Mouse (Mus musculus) neural tube, embryonic 15.5 days (tissue): Measurements from ENCODE around the gene Tpsb2. TPM values are rescaled to one million over a fixed set of nuclear protein-coding genes. Genes with fewer than 3 reads are reported as not detected.

ENCODE experiments used
- ATAC-seq: fragments of 200-750 bp; cut with Nextera tagmentation; 2 replicates; pipeline ENCODE4 v1.8.0; 2017; ENCODE audit warnings: mild to moderate bottlenecking, moderate TSS enrichment, moderate library complexity; ENCODE audit not compliant: low FRiP score
- H3K27ac ChIP-seq: fragments of 300-500 bp; sonication (generic); replicated peaks from 2 replicates; pipeline ENCODE4 v1.5.1; 2015; ENCODE audit warnings: mild to moderate bottlenecking, inconsistent platforms
- H3K27me3 ChIP-seq: fragments of 300-500 bp; sonication (generic); replicated peaks from 2 replicates; pipeline ENCODE4 v1.6.1; 2015; ENCODE audit warnings: inconsistent platforms
- H3K36me3 ChIP-seq: fragments of 300-500 bp; sonication (generic); 2 replicates; pipeline ENCODE4 v1.6.1; 2015; ENCODE audit warnings: inconsistent platforms
- H3K4me1 ChIP-seq: fragments of 300-500 bp; sonication (generic); 2 replicates; pipeline ENCODE4 v1.6.1; 2015; ENCODE audit warnings: inconsistent platforms
- H3K4me2 ChIP-seq: fragments of 300-500 bp; sonication (generic); 2 replicates; pipeline ENCODE4 v1.6.1; 2015; ENCODE audit warnings: inconsistent platforms, mild to moderate bottlenecking, moderate library complexity
- H3K4me3 ChIP-seq: fragments of 300-500 bp; sonication (generic); replicated peaks from 2 replicates; pipeline ENCODE4 v1.5.1; 2015; ENCODE audit warnings: mild to moderate bottlenecking, inconsistent platforms
- H3K9ac ChIP-seq: fragments of 300-500 bp; sonication (generic); replicated peaks from 2 replicates; pipeline ENCODE4 v1.6.1; 2015; ENCODE audit warnings: mild to moderate bottlenecking, inconsistent platforms
- H3K9me3 ChIP-seq: fragments of 300-500 bp; sonication (generic); replicated peaks from 2 replicates; pipeline ENCODE4 v1.6.1; 2016; ENCODE audit warnings: inconsistent platforms
- WGBS: fragments of 180-500 bp; shearing (Covaris S2); methylation state at CpG from one replicate; pipeline ENCODE4 v1.1.7; 2015; ENCODE audit warnings: mixed read lengths; 5-methylcytosine and 5-hydroxymethylcytosine counted together
- polyA plus RNA-seq: library from polyadenylated mRNA; unstranded; fragments of >200 nt; fragmentation: Nextera tagmentation; extraction: Ambion mirVana; gene quantifications from 2 replicates; pipeline ENCODE4 v1.2.1, GENCODE M21; 2015

The Tpsb2 gene
- polyA plus RNA-seq, 1 experiment from 2014 or later: 1.8 TPM

- no peak overlapping the region; the same call in 1 of the 2 replicates for H3K27ac ChIP-seq
- H3K4me3 ChIP-seq: no peak overlapping the region
- no peak overlapping the region for H3K4me2 ChIP-seq
- H3K9me3 ChIP-seq: no peaks in the 10 kb centered on the region
- H3K27me3 ChIP-seq: peaks cover 4% of the 10 kb centered on the region; the same call in 1 of the 2 replicates
- H3K36me3 ChIP-seq: no peaks in the 10 kb centered on the region
- peaks cover 69% of the 10 kb centered on the region for H3K4me1 ChIP-seq
- no peak for ATAC-seq
- WGBS: 56% methylated on average over 4 of the region's 4 CpGs
- no peak overlapping the region for H3K9ac ChIP-seq
These were observed 41.2 kb downstream of the Tpsb2 start for GRCm38 (mm10) chr17:25407352-25407751.

- H3K36me3 ChIP-seq: no peaks in the 10 kb centered on the region
- no peak for ATAC-seq
- no peaks in the 10 kb centered on the region for H3K9me3 ChIP-seq
- no peak overlapping the region for H3K4me3 ChIP-seq
- 86% methylated on average over 7 of the region's 7 CpGs for WGBS
- no peak overlapping the region for H3K27ac ChIP-seq
- H3K4me1 ChIP-seq: peaks cover 69% of the 10 kb centered on the region
- no peaks in the 10 kb centered on the region for H3K27me3 ChIP-seq
- H3K4me2 ChIP-seq: no peak overlapping the region
- H3K9ac ChIP-seq: no peak overlapping the region
These were observed 42.3 kb downstream of the Tpsb2 start for GRCm38 (mm10) chr17:25408302-25408999.

- Histone ChIP-seq H3K4me1 (peaks cover 71% of the 10 kb centered on the region), H3K27me3 (no peaks in the 10 kb centered on the region), H3K9me3 (no peaks in the 10 kb centered on the region), H3K4me2 (no peak overlapping the region), H3K36me3 (no peaks in the 10 kb centered on the region), H3K4me3 (no peak overlapping the region), H3K9ac (no peak overlapping the region), H3K27ac (peak overlapping the region; percentile 63)
- no peak for ATAC-seq
- WGBS: 46% methylated on average over 7 of the region's 7 CpGs
These were observed 43.5 kb downstream of the Tpsb2 start for GRCm38 (mm10) chr17:25409621-25410020.

- Histone ChIP-seq H3K4me2 (no peak overlapping the region), H3K36me3 (no peaks in the 10 kb centered on the region), H3K9ac (no peak overlapping the region), H3K27ac (peak overlapping the region; percentile 63), H3K4me1 (peaks cover 71% of the 10 kb centered on the region), H3K9me3 (no peaks in the 10 kb centered on the region), H3K4me3 (no peak overlapping the region), H3K27me3 (no peaks in the 10 kb centered on the region)
- 80% methylated on average over 6 of the region's 6 CpGs for WGBS
- ATAC-seq: no peak
These were observed 44.1 kb downstream of the Tpsb2 start for GRCm38 (mm10) chr17:25410180-25410579.

- Histone ChIP-seq H3K9ac (no peak overlapping the region), H3K9me3 (no peaks in the 10 kb centered on the region), H3K4me2 (no peak overlapping the region), H3K4me3 (no peak overlapping the region), H3K27me3 (no peaks in the 10 kb centered on the region), H3K4me1 (peaks cover 71% of the 10 kb centered on the region), H3K36me3 (no peaks in the 10 kb centered on the region), H3K27ac (peak overlapping the region; percentile 63)
- ATAC-seq: no peak
- 25% methylated on average over 7 of the region's 7 CpGs for WGBS
These were observed 44.7 kb downstream of the Tpsb2 start for GRCm38 (mm10) chr17:25410786-25411185.

- Histone ChIP-seq H3K36me3 (no peaks in the 10 kb centered on the region), H3K4me3 (no peak overlapping the region), H3K4me2 (no peak overlapping the region), H3K9me3 (no peaks in the 10 kb centered on the region), H3K27me3 (no peaks in the 10 kb centered on the region), H3K27ac (peak overlapping the region; percentile 63), H3K4me1 (peaks cover 71% of the 10 kb centered on the region), H3K9ac (no peak overlapping the region)
- 56% methylated on average over 4 of the region's 4 CpGs for WGBS
- ATAC-seq: no peak
These were observed 45.1 kb downstream of the Tpsb2 start for GRCm38 (mm10) chr17:25411251-25411650.

GRCm38 (mm10) chr17:25414209-25414608 is 48.1 kb downstream of the Tpsb2 start:
- Histone ChIP-seq H3K4me2 (no peak overlapping the region), H3K4me1 (peaks cover 75% of the 10 kb centered on the region), H3K9me3 (no peaks in the 10 kb centered on the region), H3K27me3 (no peaks in the 10 kb centered on the region), H3K9ac (no peak overlapping the region), H3K4me3 (no peak overlapping the region), H3K36me3 (no peaks in the 10 kb centered on the region), H3K27ac (no peak overlapping the region)
- 69% methylated on average over 4 of the region's 4 CpGs for WGBS
- ATAC-seq: no peak

- Histone ChIP-seq H3K27ac (peak overlapping the region; percentile 7; the same call in 1 of the 2 replicates), H3K36me3 (no peaks in the 10 kb centered on the region), H3K4me1 (peaks cover 76% of the 10 kb centered on the region), H3K4me2 (no peak overlapping the region), H3K9ac (no peak overlapping the region), H3K4me3 (no peak overlapping the region), H3K27me3 (no peaks in the 10 kb centered on the region), H3K9me3 (no peaks in the 10 kb centered on the region)
- no peak for ATAC-seq
- WGBS: 49% methylated on average over 3 of the region's 3 CpGs
These were observed 48.8 kb downstream of the Tpsb2 start for GRCm38 (mm10) chr17:25414917-25415316.

GRCm38 (mm10) chr17:25415421-25415913 is 49.4 kb downstream of the Tpsb2 start:
- WGBS: 3% methylated on average over 6 of the region's 6 CpGs
- Histone ChIP-seq H3K36me3 (no peaks in the 10 kb centered on the region), H3K4me3 (no peak overlapping the region), H3K9me3 (no peaks in the 10 kb centered on the region), H3K27me3 (no peaks in the 10 kb centered on the region), H3K27ac (peak overlapping the region; percentile 51), H3K4me2 (peak overlapping the region; percentile 5; the same call in 1 of the 2 replicates), H3K9ac (no peak overlapping the region), H3K4me1 (peaks cover 74% of the 10 kb centered on the region)
- ATAC-seq: peak; percentile 26

- Histone ChIP-seq H3K9me3 (no peaks in the 10 kb centered on the region), H3K4me1 (peaks cover 70% of the 10 kb centered on the region), H3K9ac (no peak overlapping the region), H3K27me3 (no peaks in the 10 kb centered on the region), H3K36me3 (no peaks in the 10 kb centered on the region), H3K4me3 (no peak overlapping the region), H3K27ac (peak overlapping the region; percentile 51; the same call in 1 of the 2 replicates), H3K4me2 (no peak overlapping the region)
- ATAC-seq: no peak
- WGBS: 27% methylated on average over 3 of the region's 3 CpGs
These were observed 50.1 kb downstream of the Tpsb2 start for GRCm38 (mm10) chr17:25416219-25416618.

- no peak overlapping the region for H3K27ac ChIP-seq
- H3K9ac ChIP-seq: no peak overlapping the region
- no peaks in the 10 kb centered on the region for H3K36me3 ChIP-seq
- H3K4me3 ChIP-seq: no peak overlapping the region
- H3K9me3 ChIP-seq: no peaks in the 10 kb centered on the region
- no peak overlapping the region for H3K4me2 ChIP-seq
- ATAC-seq: no peak
- H3K4me1 ChIP-seq: peaks cover 65% of the 10 kb centered on the region
- 59% methylated on average over 6 of the region's 6 CpGs for WGBS
- H3K27me3 ChIP-seq: no peaks in the 10 kb centered on the region
These were observed 51.9 kb downstream of the Tpsb2 start for GRCm38 (mm10) chr17:25417990-25418389.
